Mouse (Mus musculus): ENCODE data around the gene Slco1a4.
"Not testable (repeated sequence)": the region's sequence is repeated elsewhere in the genome, so short reads cannot be mapped to it uniquely, and the experiment has no call there.

Gene Slco1a4

DNA sequence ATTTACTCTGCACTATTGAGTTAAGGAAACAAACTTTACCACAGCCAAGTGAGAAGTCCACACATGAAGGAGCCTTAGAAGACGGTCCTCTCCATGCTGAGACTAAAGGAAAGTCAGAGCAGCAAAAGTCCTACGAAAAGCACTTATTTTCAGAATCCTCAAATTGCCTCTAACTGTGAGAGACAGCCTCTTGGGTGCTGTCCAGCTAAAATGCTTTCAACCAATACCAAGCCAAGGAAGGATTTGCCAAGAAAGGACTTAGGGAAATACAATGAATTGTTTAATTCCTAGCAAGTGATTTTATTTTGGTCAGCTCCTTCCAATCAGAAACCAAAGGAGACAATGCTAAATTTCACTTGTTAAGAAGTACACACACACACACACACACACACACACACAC is at the start of gene Slco1a4:
Gene Slco1a4, minus strand, starts transcription at position 115 of the 400 bp plus-strand sequence.
- DNase-seq (ENCODE audit: low spot score), result no peak

DNA sequence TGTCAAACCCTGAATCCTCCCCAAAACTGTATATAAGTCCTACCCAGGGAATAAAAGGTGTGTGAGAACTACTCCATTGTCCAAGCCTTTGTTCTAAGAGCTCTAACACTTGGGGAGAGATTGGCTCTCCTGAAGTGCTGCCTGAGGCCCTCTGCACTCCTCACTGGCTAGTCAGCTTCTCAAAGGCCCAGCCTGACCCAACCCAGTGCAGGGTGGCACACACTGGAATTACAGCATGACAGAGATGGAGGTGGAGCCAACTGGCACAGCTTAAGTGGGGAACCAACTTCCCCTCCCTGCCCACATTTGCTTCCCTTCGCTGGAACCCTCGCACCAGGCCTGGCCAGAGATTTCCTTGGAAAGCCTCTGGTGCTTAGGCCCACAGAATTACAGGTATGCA is 42.2 kb upstream of the Slco1a4 start:
- no peak for DNase-seq (ENCODE audit: low spot score)

DNA sequence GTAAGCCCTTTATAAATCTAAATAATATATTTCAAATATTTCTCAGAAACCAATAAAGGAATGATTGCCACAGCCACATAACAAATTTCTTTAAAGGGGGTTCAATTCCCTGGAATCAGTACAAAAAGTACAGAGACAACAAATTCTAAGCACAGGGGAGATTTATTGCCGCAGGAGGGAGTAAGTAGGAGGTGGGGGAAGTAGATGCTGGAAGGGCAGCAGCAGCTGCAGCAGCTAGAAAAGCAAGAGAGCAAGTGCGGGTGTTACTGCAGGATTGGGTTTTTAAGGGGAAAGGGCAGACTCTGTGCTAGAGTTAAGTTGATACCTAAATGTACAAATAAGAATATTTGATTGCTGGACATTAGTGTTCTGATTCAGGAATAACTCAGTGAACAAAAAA is 33.7 kb upstream of the Slco1a4 start:
- no peak for DNase-seq (ENCODE audit: low spot score)

- no peak for DNase-seq (ENCODE audit: low spot score)
Observed at GRCm38 (mm10) chr6:141888248-141888647, 32.2 kb upstream of the Slco1a4 start.

DNA sequence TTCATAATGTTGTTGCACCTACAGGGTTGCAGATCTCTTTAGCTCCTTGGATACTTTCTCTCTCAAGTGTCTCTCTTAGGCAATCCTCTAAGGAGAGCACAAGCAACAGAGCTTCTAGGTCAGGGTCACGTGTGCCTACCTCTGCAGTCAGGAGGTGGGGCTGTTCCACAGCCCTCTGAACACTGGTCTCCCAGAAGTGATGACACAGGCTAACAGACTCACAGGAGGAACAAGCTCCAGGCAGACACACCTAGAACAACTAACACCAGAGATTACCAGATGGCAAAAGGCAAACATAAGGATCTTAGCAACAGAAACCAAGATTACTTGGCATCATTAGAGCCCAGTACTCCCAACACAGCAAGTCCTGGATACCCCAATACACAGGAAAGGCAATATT is 26.6 kb upstream of the Slco1a4 start:
- DNase-seq (ENCODE audit: low spot score), result no peak

DNA sequence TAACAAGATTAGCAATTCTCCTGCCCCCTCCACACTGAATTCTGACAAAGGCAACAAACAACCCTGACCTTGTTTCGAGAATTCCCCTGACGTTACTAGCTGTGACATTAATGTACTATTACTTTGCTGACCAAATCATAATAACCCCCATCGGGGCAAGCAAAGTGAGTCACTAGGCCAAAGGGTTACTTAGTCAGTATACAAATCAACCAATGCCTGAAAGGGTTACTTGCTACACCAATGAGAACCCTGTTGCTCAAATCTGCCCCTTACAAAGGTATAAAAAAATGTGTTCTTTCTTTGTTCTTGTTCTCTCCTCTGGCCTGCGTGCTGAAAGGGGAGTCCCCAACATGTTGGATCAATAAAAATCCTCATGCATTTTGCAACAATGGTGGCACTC is 19.7 kb upstream of the Slco1a4 start:
- not testable (repeated sequence) for DNase-seq (ENCODE audit: low spot score)

DNA sequence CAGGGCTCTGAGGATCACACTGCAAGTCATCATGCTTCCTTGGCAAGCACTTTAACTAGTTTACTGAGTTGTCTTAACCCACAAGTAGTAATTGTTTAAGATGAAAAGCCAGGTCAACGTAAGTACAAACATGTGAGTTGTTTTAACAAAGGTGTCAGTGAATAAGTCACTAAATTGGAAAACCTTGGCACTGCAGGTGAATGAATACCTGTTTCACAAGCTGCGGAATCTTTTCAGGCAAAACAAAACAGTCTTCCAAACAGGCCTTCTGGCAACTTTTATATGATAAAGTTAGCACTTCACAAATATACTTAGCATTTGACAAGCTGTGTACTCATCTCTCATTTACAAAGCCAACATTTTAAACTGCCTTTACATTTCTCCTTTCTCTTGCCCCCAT is 15.7 kb upstream of the Slco1a4 start:
- DNase-seq (ENCODE audit: low spot score), result no peak

DNA sequence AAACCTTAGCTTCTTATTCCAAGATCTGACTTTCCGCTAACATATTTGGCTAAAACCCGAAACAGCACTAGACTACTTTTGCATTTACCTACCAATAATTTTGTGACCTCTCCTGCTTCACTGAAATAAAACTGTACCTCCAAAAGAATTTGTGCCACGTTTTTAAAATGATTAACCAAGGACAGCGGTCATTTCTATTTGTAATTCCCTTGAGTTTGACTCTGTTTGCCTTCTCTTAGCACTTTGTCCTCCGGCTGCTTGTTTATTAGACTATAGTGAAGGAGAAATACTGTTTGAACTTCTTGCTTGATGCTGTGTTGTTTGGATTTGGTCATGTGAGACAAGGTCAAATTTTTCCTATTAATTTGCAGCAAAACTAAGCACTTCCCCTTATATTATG is 12.7 kb upstream of the Slco1a4 start:
- DNase-seq (ENCODE audit: low spot score), result no peak

- DNase-seq (ENCODE audit: low spot score), result no peak
Observed at GRCm38 (mm10) chr6:141866026-141866425, 10.0 kb upstream of the Slco1a4 start.

- DNase-seq (ENCODE audit: low spot score), result no peak
Observed at GRCm38 (mm10) chr6:141857735-141858531, 1.9 kb upstream of the Slco1a4 start.

DNA sequence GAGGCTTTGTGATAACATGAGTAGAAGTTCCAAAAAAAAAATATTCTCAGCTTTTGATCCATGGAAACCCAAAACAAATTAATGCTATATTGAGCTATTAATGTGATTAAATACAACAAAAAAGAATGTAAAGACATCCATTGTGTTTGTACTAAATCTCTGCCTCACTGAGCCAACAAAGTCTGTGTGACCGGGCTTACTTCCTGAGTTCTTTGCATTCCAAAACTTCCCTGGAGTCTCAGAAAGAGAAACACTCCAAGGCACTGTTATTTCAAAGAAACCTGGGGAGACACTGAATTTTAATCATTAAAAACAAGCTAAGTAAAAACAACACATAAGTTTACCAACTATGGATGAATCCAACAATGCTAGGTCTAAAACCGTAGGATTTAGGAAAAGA is 2.4 kb downstream of the Slco1a4 start:
- DNase-seq (ENCODE audit: low spot score), result no peak

DNA sequence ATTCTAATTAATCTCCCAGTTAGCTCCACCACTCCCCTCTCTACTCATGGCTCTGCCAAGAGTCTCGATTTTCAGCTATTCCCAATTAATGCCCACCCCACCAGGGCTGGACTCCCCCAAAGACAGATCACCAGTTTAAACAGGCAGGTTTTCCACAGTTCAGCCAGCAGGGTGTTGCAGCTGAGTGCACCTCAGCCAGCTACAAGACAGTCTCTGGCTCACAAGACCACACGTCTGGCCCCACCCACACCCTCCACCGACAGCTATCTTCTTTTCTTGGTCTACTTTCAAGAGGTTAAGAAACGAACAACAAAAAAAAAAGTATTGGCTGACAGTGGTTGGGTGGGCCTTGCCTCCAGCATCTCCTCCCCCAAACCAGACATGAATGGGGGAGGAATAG is 6.9 kb downstream of the Slco1a4 start:
- no peak for DNase-seq (ENCODE audit: low spot score)

GRCm38 (mm10) chr6:141797837-141798236 is 58.2 kb downstream of the Slco1a4 start:
- peak; percentile 5 for DNase-seq (ENCODE audit: low spot score)

GRCm38 (mm10) chr6:141774476-141774875 is 81.5 kb downstream of the Slco1a4 start:
- no peak for DNase-seq (ENCODE audit: low spot score)

DNA sequence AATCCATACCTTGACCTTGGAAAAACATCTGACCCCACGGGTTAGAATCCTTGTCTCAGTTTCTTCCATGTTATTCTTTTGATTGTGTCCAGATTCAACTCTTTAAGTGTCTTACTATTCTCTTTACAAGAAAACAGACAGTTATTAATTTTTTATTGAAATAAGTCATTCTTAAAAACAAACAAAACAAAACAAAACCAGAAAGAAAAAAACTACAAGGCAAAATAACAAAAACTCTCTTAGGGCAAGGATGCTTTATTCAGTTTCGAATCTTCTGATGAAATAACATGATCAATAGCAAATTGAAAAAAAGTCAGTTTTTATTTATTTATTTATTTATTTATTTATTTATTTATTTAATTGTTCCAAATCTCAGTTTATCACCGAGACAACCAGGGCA is 82.3 kb downstream of the Slco1a4 start, which contains the start of gene Gm5724:
Gene Gm5724, minus strand, starts transcription at position 101 of the 400 bp plus-strand sequence.
- no peak for DNase-seq (ENCODE audit: low spot score)
